Mouse (Mus musculus) monocyte, adult 2 months (primary cell): ENCODE data around the gene Ywhah.

ENCODE experiments used
- DNase-seq, 2 experiments: peaks; one replicate each; pipeline ENCODE4 v3.0.0; 2022; ENCODE audit warnings: low spot score in 2 of 2, low read depth in 1 of 2

Gene Ywhah

GRCm38 (mm10) chr5:33018561-33019425, at the start of gene Ywhah:
Gene Ywhah (plus strand): TSS chr5:33018816.
- peak; percentile 89 to 93 for DNase-seq

GRCm38 (mm10) chr5:32976541-32976940, 42.1 kb upstream of the Ywhah start:
- no peak for DNase-seq

- DNase-seq, result no peak
Measured at GRCm38 (mm10) chr5:32977179-32977578, 41.4 kb upstream of the Ywhah start.

- DNase-seq, result no peak
Measured at GRCm38 (mm10) chr5:32985379-32985778, 33.2 kb upstream of the Ywhah start.

- no peak for DNase-seq
Measured at GRCm38 (mm10) chr5:32987873-32988272, 30.7 kb upstream of the Ywhah start.

- no peak for DNase-seq
Measured at GRCm38 (mm10) chr5:32989959-32990640, 28.5 kb upstream of the Ywhah start.

- no peak for DNase-seq
Measured at GRCm38 (mm10) chr5:32991152-32991551, 27.5 kb upstream of the Ywhah start.

GRCm38 (mm10) chr5:32994471-32994870, 24.1 kb upstream of the Ywhah start:
- no peak for DNase-seq

- no peak for DNase-seq
Measured at GRCm38 (mm10) chr5:32995756-32996155, 22.9 kb upstream of the Ywhah start.

- no peak for DNase-seq
Measured at GRCm38 (mm10) chr5:32996560-32996959, 22.1 kb upstream of the Ywhah start.

GRCm38 (mm10) chr5:32997686-32998085, 20.9 kb upstream of the Ywhah start:
- peak; percentile 76 to 87 for DNase-seq

- no peak for DNase-seq
Measured at GRCm38 (mm10) chr5:32998783-32999182, 19.8 kb upstream of the Ywhah start.

GRCm38 (mm10) chr5:33001111-33001510, 17.5 kb upstream of the Ywhah start:
- DNase-seq, result no peak

GRCm38 (mm10) chr5:33002781-33003180, 15.8 kb upstream of the Ywhah start:
- DNase-seq, result no peak

- DNase-seq, result no peak
Measured at GRCm38 (mm10) chr5:33003500-33003899, 15.1 kb upstream of the Ywhah start.

GRCm38 (mm10) chr5:33004110-33004509, 14.5 kb upstream of the Ywhah start:
- no peak for DNase-seq

GRCm38 (mm10) chr5:33005442-33006145, 13.0 kb upstream of the Ywhah start:
- no peak for DNase-seq

- no peak for DNase-seq
Measured at GRCm38 (mm10) chr5:33006670-33007069, 11.9 kb upstream of the Ywhah start.

- DNase-seq, result no peak
Measured at GRCm38 (mm10) chr5:33007371-33007770, 11.2 kb upstream of the Ywhah start.

GRCm38 (mm10) chr5:33009301-33009700, 9.3 kb upstream of the Ywhah start:
- no peak for DNase-seq
